Mouse (Mus musculus) adrenal gland, postnatal 25 days (tissue): ENCODE measurements around the gene Dpm3. TPM values are rescaled to one million over a fixed set of nuclear protein-coding genes. Genes with fewer than 3 reads are reported as not detected.

Experiments
- DNase-seq: peaks from one replicate; pipeline ENCODE4 v3.0.0; 2021; ENCODE audit warnings: mixed read lengths
- total RNA-seq: library from RNA; stranded (reverse); gene quantifications from 2 replicates; pipeline ENCODE4 v1.2.3, GENCODE M21; 2021

Dpm3 gene
- total RNA-seq, 1 experiment from 2014 or later, result 137 TPM

- no peak for DNase-seq
Observed at GRCm38 (mm10) chr3:89231772-89232275, 27.3 kb upstream of the Dpm3 start.

- DNase-seq, result peak; percentile 0
Observed at GRCm38 (mm10) chr3:89232614-89233013, 26.5 kb upstream of the Dpm3 start.

- DNase-seq, result peak; percentile 1
Observed at GRCm38 (mm10) chr3:89233562-89234110, 25.5 kb upstream of the Dpm3 start.

GRCm38 (mm10) chr3:89236516-89236915 is 22.6 kb upstream of the Dpm3 start:
- no peak for DNase-seq

- DNase-seq, result no peak
Observed at GRCm38 (mm10) chr3:89237682-89238081, 21.5 kb upstream of the Dpm3 start.

GRCm38 (mm10) chr3:89238494-89238893 is 20.7 kb upstream of the Dpm3 start:
- DNase-seq, result no peak

- DNase-seq, result peak; percentile 43
Observed at GRCm38 (mm10) chr3:89242331-89242895, 16.7 kb upstream of the Dpm3 start.

- no peak for DNase-seq
Observed at GRCm38 (mm10) chr3:89243609-89244008, 15.5 kb upstream of the Dpm3 start.

- DNase-seq, result no peak
Observed at GRCm38 (mm10) chr3:89244158-89244981, 14.8 kb upstream of the Dpm3 start.

- peak; percentile 31 for DNase-seq
Observed at GRCm38 (mm10) chr3:89244982-89245687, 14.0 kb upstream of the Dpm3 start.

- DNase-seq, result no peak
Observed at GRCm38 (mm10) chr3:89245688-89246171, 13.4 kb upstream of the Dpm3 start, which contains the start of gene Krtcap2. TSS of gene Krtcap2 (plus strand) at chr3:89245966.

- peak; percentile 90 for DNase-seq
Observed at GRCm38 (mm10) chr3:89246261-89247100, 12.7 kb upstream of the Dpm3 start, which contains the start of gene Trim46. TSS of gene Trim46 (minus strand) at chr3:89246309.

GRCm38 (mm10) chr3:89247466-89247865 is 11.7 kb upstream of the Dpm3 start:
- no peak for DNase-seq

- peak; percentile 58 for DNase-seq
Observed at GRCm38 (mm10) chr3:89250435-89251040, 8.6 kb upstream of the Dpm3 start.

GRCm38 (mm10) chr3:89251365-89251895 is 7.7 kb upstream of the Dpm3 start:
- peak; percentile 37 for DNase-seq

- DNase-seq, result no peak
Observed at GRCm38 (mm10) chr3:89254994-89255393, 4.2 kb upstream of the Dpm3 start.

GRCm38 (mm10) chr3:89256177-89256576 is 3.0 kb upstream of the Dpm3 start:
- no peak for DNase-seq

GRCm38 (mm10) chr3:89260211-89260610 is 1.1 kb downstream of the Dpm3 start:
- no peak for DNase-seq

- no peak for DNase-seq
Observed at GRCm38 (mm10) chr3:89262417-89262816, 3.3 kb downstream of the Dpm3 start.

GRCm38 (mm10) chr3:89266439-89266893 is 7.3 kb downstream of the Dpm3 start:
- DNase-seq, result peak; percentile 74
